Mouse (Mus musculus) heart, adult 11 months (tissue): ENCODE measurements around the gene Bag2.
"Not testable (repeated sequence)": the region's sequence is repeated elsewhere in the genome, so short reads cannot be mapped to it uniquely, and the experiment has no call there.

Experiments used
- DNase-seq: peaks from one replicate; pipeline ENCODE4 v3.0.0; 2022

Gene Bag2

GRCm38 (mm10) chr1:33749709-33750108 is 7.9 kb downstream of the Bag2 start:
- not testable (repeated sequence) for DNase-seq

GRCm38 (mm10) chr1:33749109-33749508 is 8.5 kb downstream of the Bag2 start:
- no peak for DNase-seq

GRCm38 (mm10) chr1:33745901-33746300 is 11.7 kb downstream of the Bag2 start:
- DNase-seq = no peak

- not testable (repeated sequence) for DNase-seq
Observed at GRCm38 (mm10) chr1:33744815-33745214, 12.8 kb downstream of the Bag2 start.

- DNase-seq = no peak
Observed at GRCm38 (mm10) chr1:33742903-33743302, 14.7 kb downstream of the Bag2 start.

- DNase-seq = no peak
Observed at GRCm38 (mm10) chr1:33739302-33739701, 18.3 kb downstream of the Bag2 start.

- DNase-seq = no peak
Observed at GRCm38 (mm10) chr1:33738681-33739278, 18.8 kb downstream of the Bag2 start.

- DNase-seq = no peak
Observed at GRCm38 (mm10) chr1:33738281-33738680, 19.3 kb downstream of the Bag2 start.

- no peak for DNase-seq
Observed at GRCm38 (mm10) chr1:33734001-33734685, 23.5 kb downstream of the Bag2 start.

- no peak for DNase-seq
Observed at GRCm38 (mm10) chr1:33733044-33733443, 24.6 kb downstream of the Bag2 start.

GRCm38 (mm10) chr1:33725086-33725485 is 32.5 kb downstream of the Bag2 start:
- peak; percentile 83 for DNase-seq

- peak; percentile 77 for DNase-seq
Observed at GRCm38 (mm10) chr1:33724516-33724915, 33.1 kb downstream of the Bag2 start.

- DNase-seq = peak; percentile 74
Observed at GRCm38 (mm10) chr1:33721020-33721419, 36.6 kb downstream of the Bag2 start.

- no peak for DNase-seq
Observed at GRCm38 (mm10) chr1:33720231-33720630, 37.4 kb downstream of the Bag2 start.

- DNase-seq = peak; percentile 98
Observed at GRCm38 (mm10) chr1:33719733-33720225, 37.8 kb downstream of the Bag2 start, which contains the start of gene Rab23. Rab23 (plus strand) TSS chr1:33719887.

GRCm38 (mm10) chr1:33717636-33718035 is 40.0 kb downstream of the Bag2 start:
- DNase-seq = peak; percentile 33

- peak; percentile 78 for DNase-seq
Observed at GRCm38 (mm10) chr1:33714796-33715195, 42.8 kb downstream of the Bag2 start.

- peak; percentile 91 for DNase-seq
Observed at GRCm38 (mm10) chr1:33712026-33712425, 45.6 kb downstream of the Bag2 start.

- peak; percentile 45 for DNase-seq
Observed at GRCm38 (mm10) chr1:33709615-33710014, 48.0 kb downstream of the Bag2 start.

- DNase-seq = no peak
Observed at GRCm38 (mm10) chr1:33701244-33701643, 56.4 kb downstream of the Bag2 start.

- peak; percentile 61 for DNase-seq
Observed at GRCm38 (mm10) chr1:33696016-33696415, 61.6 kb downstream of the Bag2 start.
